ENCODE assay signal across 1 mouse cellular context in genomic region chr15:77875953-77876352, GRCm38 (mm10).
TF ChIP-seq lines count a peak whose summit lies in the region.

No protein-coding gene starts in this region.

TF ChIP-seq in MEL, 35 proteins besides CTCF, POLR2A, EP300 and RAD21 (continued from another document):
- no peak for TF ChIP-seq ZMIZ1 (IDR thresholded peaks at IDR 0.05; ENCODE audit: low read depth, low read length)
- TF ChIP-seq E2F4 (IDR thresholded peaks at IDR 0.05; ENCODE audit: borderline replicate concordance, low read depth, low read length), result no peak
- no peak for TF ChIP-seq ZKSCAN1 (IDR thresholded peaks at IDR 0.05; ENCODE audit: low read depth, low read length)
- peak; percentile 39; the same call in 1 of the 2 replicates for TF ChIP-seq GATA1 (IDR thresholded peaks at IDR 0.05; ENCODE audit: low read depth, low read length)
- no peak for TF ChIP-seq NRF1 (IDR thresholded peaks at IDR 0.05; ENCODE audit: insufficient read depth, low read depth, low read length, poor library complexity, severe bottlenecking)
- TF ChIP-seq ETS1 (IDR thresholded peaks at IDR 0.05; ENCODE audit: low read depth, low read length), result peak; percentile 66
- TF ChIP-seq MAZ (IDR thresholded peaks at IDR 0.05; ENCODE audit: low read depth, low read length), result no peak
- no peak for TF ChIP-seq CHD1 (IDR thresholded peaks at IDR 0.05; ENCODE audit: low read depth, low read length)
- no peak for TF ChIP-seq POLR2AphosphoS5 (IDR thresholded peaks at IDR 0.05; ENCODE audit: borderline replicate concordance, low read depth, low read length)
- TF ChIP-seq TAL1 (IDR thresholded peaks at IDR 0.05; ENCODE audit: low read length), result no peak
- no peak for TF ChIP-seq BHLHE40 (IDR thresholded peaks at IDR 0.05; ENCODE audit: borderline replicate concordance, low read depth, low read length)
- no peak for TF ChIP-seq MAX (IDR thresholded peaks at IDR 0.05; ENCODE audit: low read length)
